ENCODE assay signal across 10 mouse cellular contexts in the genomic region with DNA sequence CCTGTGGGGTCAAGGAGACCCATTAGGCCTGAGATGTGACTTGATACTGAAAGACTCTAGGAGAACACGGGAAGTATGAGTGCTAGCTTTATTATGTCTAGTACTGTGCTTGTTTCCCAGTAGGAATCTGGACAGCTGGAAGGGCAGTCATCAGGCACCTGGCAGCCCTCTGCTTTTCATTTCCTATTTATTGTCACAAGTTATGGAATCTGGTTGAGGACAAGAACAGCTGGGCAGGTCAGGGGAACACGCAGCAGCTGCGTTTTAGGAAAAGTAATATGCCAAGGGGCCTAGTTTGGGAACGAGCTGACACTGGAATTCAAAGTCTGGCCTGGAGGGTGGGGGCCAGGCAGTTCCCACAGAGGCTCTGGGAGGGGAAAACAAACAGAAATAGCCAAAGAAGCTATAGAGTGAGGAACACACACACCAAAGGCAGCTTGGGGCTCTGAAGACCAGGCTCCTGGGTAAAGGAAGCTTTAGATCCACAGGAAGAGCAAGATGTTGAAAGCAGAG. TPM values are rescaled to one million over a fixed set of nuclear protein-coding genes. Genes with fewer than 3 reads are reported as not detected.
DNase-seq lines count a peak whose midpoint lies in the region; ATAC-seq and TF ChIP-seq lines count a peak whose summit lies in the region.
"Had no signal": no experiment of that assay in that cellular context is flagged by ENCODE, and none has a peak within 500 bp of the region (broad histone marks: within the 10 kb centered on the region; RNA-seq: fewer than 3 reads in every experiment).

No protein-coding gene starts in this region.

- no peak for TF ChIP-seq POLR2A in liver, adult 2 months (IDR thresholded peaks at IDR 0.05; ENCODE audit: extremely low read depth, insufficient read depth, low read length)

- H3K36me3 ChIP-seq in liver, adult 2 months (ENCODE audit: control insufficient read depth, insufficient read depth, low read length): no peaks in the 10 kb centered on the region
- H3K36me3 ChIP-seq in heart, embryonic 10.5 days: no peaks in the 10 kb centered on the region
- no peaks in the 10 kb centered on the region for H3K36me3 ChIP-seq in limb, embryonic 11.5 days (ENCODE audit: control insufficient read depth, insufficient read depth, low read length)
- H3K36me3 ChIP-seq in stomach, embryonic 14.5 days (ENCODE audit: control insufficient read depth, insufficient read depth, low read length): no peaks in the 10 kb centered on the region

- H3K4me1 ChIP-seq in liver, adult 2 months (ENCODE audit: control insufficient read depth, insufficient read depth, low read length): peaks cover 9% of the 10 kb centered on the region
- peaks cover 72% of the 10 kb centered on the region for H3K4me1 ChIP-seq in heart, embryonic 10.5 days
- peaks cover 18% of the 10 kb centered on the region for H3K4me1 ChIP-seq in limb, embryonic 11.5 days (ENCODE audit: control insufficient read depth, insufficient read depth, low read length)
- H3K4me1 ChIP-seq in stomach, embryonic 14.5 days (ENCODE audit: control insufficient read depth, insufficient read depth, low read length): peaks cover 28% of the 10 kb centered on the region

- TF ChIP-seq CTCF in liver, adult 2 months (IDR thresholded peaks at IDR 0.05; ENCODE audit: low read depth, low read length): no peak

- no peak overlapping the region for H3K4me2 ChIP-seq in limb, embryonic 11.5 days (ENCODE audit: low read depth, severe bottlenecking)
- no peak overlapping the region for H3K4me2 ChIP-seq in stomach, embryonic 14.5 days (replicated peaks; ENCODE audit: low read depth, low read length)

- WGBS in liver, adult 2 months: 63% methylated on average over 4 of the region's 4 CpGs
- WGBS in heart, embryonic 10.5 days: 51% methylated on average over 4 of the region's 4 CpGs
- 34% methylated on average over 4 of the region's 4 CpGs for WGBS in limb, embryonic 11.5 days
- 19% methylated on average over 4 of the region's 4 CpGs for WGBS in stomach, embryonic 14.5 days

- no peaks in the 10 kb centered on the region for H3K27me3 ChIP-seq in liver, adult 2 months (ENCODE audit: control insufficient read depth, insufficient read depth, low read length)
- H3K27me3 ChIP-seq in heart, embryonic 10.5 days (ENCODE audit: insufficient read depth, poor library complexity, severe bottlenecking): no peaks in the 10 kb centered on the region
- H3K27me3 ChIP-seq in limb, embryonic 11.5 days (ENCODE audit: control insufficient read depth, insufficient read depth, low read length): no peaks in the 10 kb centered on the region
- H3K27me3 ChIP-seq in stomach, embryonic 14.5 days (ENCODE audit: control insufficient read depth, insufficient read depth, low read length): no peaks in the 10 kb centered on the region

- DNase-seq in liver, adult 2 months (ENCODE audit: extremely low read depth, low read depth, low spot score): no peak
- no peak for DNase-seq in liver
- DNase-seq in heart, embryonic 10.5 days (ENCODE audit: low spot score): no peak
- DNase-seq in limb, embryonic 11.5 days (ENCODE audit: low spot score): peak; percentile 65
- no peak for DNase-seq in cerebellum, postnatal 25 days
- no peak for DNase-seq in right cerebral cortex, postnatal 36 days (ENCODE audit: low spot score in 2 of 2)
- no peak for DNase-seq in adrenal gland, adult 18-20 months (ENCODE audit: low spot score in 2 of 2)

- ATAC-seq in limb, embryonic 11.5 days (ENCODE audit: insufficient number of reproducible peaks, low FRiP score, low TSS enrichment, low read depth): peak; percentile 77; the same call in 1 of the 2 replicates
- ATAC-seq in stomach, embryonic 14.5 days (ENCODE audit: insufficient number of reproducible peaks, insufficient read depth, low FRiP score, low read depth): peak; percentile 40; the same call in 1 of the 2 replicates
- ATAC-seq: forebrain, embryonic 16.5 days had no signal

- H3K9me3 ChIP-seq in heart, embryonic 10.5 days: no peaks in the 10 kb centered on the region
- no peaks in the 10 kb centered on the region for H3K9me3 ChIP-seq in limb, embryonic 11.5 days (ENCODE audit: control insufficient read depth, low read length)
- no peaks in the 10 kb centered on the region for H3K9me3 ChIP-seq in stomach, embryonic 14.5 days (ENCODE audit: control insufficient read depth, low read depth, low read length)

- H3K27ac ChIP-seq in liver, adult 2 months (replicated peaks; ENCODE audit: insufficient read depth, low read depth, low read length): peak overlapping the region; percentile 25; the same call in 1 of the 2 replicates
- peak overlapping the region; percentile 26; the same call in 1 of the 2 replicates for H3K27ac ChIP-seq in heart, embryonic 10.5 days
- peak overlapping the region; percentile 59 for H3K27ac ChIP-seq in limb, embryonic 11.5 days (replicated peaks; ENCODE audit: low read depth, low read length)
- peak overlapping the region; percentile 82 for H3K27ac ChIP-seq in stomach, embryonic 14.5 days (ENCODE audit: low read length)

- H3K4me3 ChIP-seq in liver, adult 2 months (ENCODE audit: insufficient read depth, low read depth, low read length): no peak overlapping the region
- no peak overlapping the region for H3K4me3 ChIP-seq in heart, embryonic 10.5 days
- H3K4me3 ChIP-seq in limb, embryonic 11.5 days (ENCODE audit: low read depth, low read length): no peak overlapping the region
- no peak overlapping the region for H3K4me3 ChIP-seq in stomach, embryonic 14.5 days (ENCODE audit: low read depth, low read length)

- peaks cover 26% of the 10 kb centered on the region; the same call in 1 of the 2 replicates for H3K79me2 ChIP-seq in liver, adult 2 months (ENCODE audit: control insufficient read depth, insufficient read depth, low read length)

- H3K9ac ChIP-seq in liver, adult 2 months (ENCODE audit: low read depth, low read length): no peak overlapping the region
- H3K9ac ChIP-seq in limb, embryonic 11.5 days (ENCODE audit: low read length): peak overlapping the region; percentile 7; the same call in 1 of the 2 replicates
- no peak overlapping the region for H3K9ac ChIP-seq in stomach, embryonic 14.5 days (replicated peaks; ENCODE audit: low read depth, low read length)

RNA-seq across cellular contexts. Expression of a gene that starts 18.9 kb away (rescaled TPM):
- 4.6 and 4.8 TPM in 2 replicates for total RNA-seq in liver, adult 2 months (2014; rRNA removed)
- 13.4 and 15.3 TPM in 2 replicates for polyA plus RNA-seq in liver, adult 2 months (2012; rRNA removed)
- 12.4 and 14.0 TPM in 2 replicates for polyA plus RNA-seq in heart, embryonic 10.5 days (2016; fragmentation: Nextera tagmentation; extraction: Ambion mirVana)
- polyA plus RNA-seq in limb, embryonic 11.5 days (2014; fragmentation: Nextera tagmentation; extraction: Ambion mirVana): 10.1 and 10.6 TPM in 2 replicates
- polyA plus RNA-seq in stomach, embryonic 14.5 days (2014; fragmentation: Nextera tagmentation; extraction: Ambion mirVana): 10.4 and 10.8 TPM in 2 replicates
- 10 to 100 TPM; 16.4 to 17.4 TPM for total RNA-seq in adrenal gland, adult 18-20 months (2021)

RNA-seq across cellular contexts. Expression of a gene that starts 19.5 kb away (rescaled TPM):
- 14.9 and 15.1 TPM in 2 replicates for total RNA-seq in liver, adult 2 months (2014; rRNA removed)
- 23.2 and 39.5 TPM in 2 replicates for polyA plus RNA-seq in liver, adult 2 months (2012; rRNA removed)
- polyA plus RNA-seq in heart, embryonic 10.5 days (2016; fragmentation: Nextera tagmentation; extraction: Ambion mirVana): 25.4 and 27.0 TPM in 2 replicates
- polyA plus RNA-seq in limb, embryonic 11.5 days (2014; fragmentation: Nextera tagmentation; extraction: Ambion mirVana): 40.1 and 50.5 TPM in 2 replicates
- 37.6 and 44.1 TPM in 2 replicates for polyA plus RNA-seq in stomach, embryonic 14.5 days (2014; fragmentation: Nextera tagmentation; extraction: Ambion mirVana)
- total RNA-seq in adrenal gland, adult 18-20 months (2021): 10 to 100 TPM; 17.3 to 22.1 TPM

RNA-seq across cellular contexts. Expression of a gene that starts 35.3 kb away (rescaled TPM):
- total RNA-seq in liver, adult 2 months (2014; rRNA removed): 1.1 and 1.2 TPM in 2 replicates
- 0.37 and 0.65 TPM in 2 replicates for polyA plus RNA-seq in liver, adult 2 months (2012; rRNA removed)
- not detected in 2 replicates for polyA plus RNA-seq in heart, embryonic 10.5 days (2016; fragmentation: Nextera tagmentation; extraction: Ambion mirVana)
- polyA plus RNA-seq in limb, embryonic 11.5 days (2014; fragmentation: Nextera tagmentation; extraction: Ambion mirVana): 0.31 and 0.92 TPM in 2 replicates
- 0.30 TPM in 1 of 2 replicates, not detected in the other for polyA plus RNA-seq in stomach, embryonic 14.5 days (2014; fragmentation: Nextera tagmentation; extraction: Ambion mirVana)
- total RNA-seq in adrenal gland, adult 18-20 months (2021): under 1 TPM; 0.64 to 0.76 TPM
- total RNA-seq: megakaryocyte-erythroid progenitor cell, adult 5-6 weeks had no signal

RNA-seq across cellular contexts. Expression of a gene that starts 44.9 kb away (rescaled TPM):
- total RNA-seq in liver, adult 2 months (2014; rRNA removed): 128 and 132 TPM in 2 replicates
- polyA plus RNA-seq in liver, adult 2 months (2012; rRNA removed): 247 and 290 TPM in 2 replicates
- polyA plus RNA-seq in heart, embryonic 10.5 days (2016; fragmentation: Nextera tagmentation; extraction: Ambion mirVana): 0.85 and 1.6 TPM in 2 replicates
- 1.1 and 1.4 TPM in 2 replicates for polyA plus RNA-seq in limb, embryonic 11.5 days (2014; fragmentation: Nextera tagmentation; extraction: Ambion mirVana)
- 1.7 and 1.9 TPM in 2 replicates for polyA plus RNA-seq in stomach, embryonic 14.5 days (2014; fragmentation: Nextera tagmentation; extraction: Ambion mirVana)
- 1 to 10 TPM; 4.2 to 6.5 TPM for total RNA-seq in adrenal gland, adult 18-20 months (2021)
- total RNA-seq: megakaryocyte-erythroid progenitor cell, adult 5-6 weeks had no signal

RNA-seq across cellular contexts. Expression of a gene that starts 51.5 kb away (rescaled TPM):
- 13.9 and 17.1 TPM in 2 replicates for total RNA-seq in liver, adult 2 months (2014; rRNA removed)
- 3.5 and 7.0 TPM in 2 replicates for polyA plus RNA-seq in liver, adult 2 months (2012; rRNA removed)
- 0.15 TPM in 1 of 2 replicates, not detected in the other for polyA plus RNA-seq in heart, embryonic 10.5 days (2016; fragmentation: Nextera tagmentation; extraction: Ambion mirVana)
- not detected in 2 replicates for polyA plus RNA-seq in limb, embryonic 11.5 days (2014; fragmentation: Nextera tagmentation; extraction: Ambion mirVana)
- 0.24 TPM in 1 of 2 replicates, not detected in the other for polyA plus RNA-seq in stomach, embryonic 14.5 days (2014; fragmentation: Nextera tagmentation; extraction: Ambion mirVana)
- total RNA-seq in adrenal gland, adult 18-20 months (2021): under 1 TPM; 0.35 to 0.36 TPM
- total RNA-seq: megakaryocyte-erythroid progenitor cell, adult 5-6 weeks had no signal
- polyA plus RNA-seq: forebrain, embryonic 16.5 days had no signal

Comparison
In these comparisons a context has a peak if more than half of its experiments do, and no peak if none do; other contexts are left out.
1. H3K27ac ChIP-seq: peak in every context shown above with its lines; median percentile 82 in stomach, embryonic 14.5 days; 59 in limb, embryonic 11.5 days; 26 in heart, embryonic 10.5 days; 25 in liver, adult 2 months.